Mouse (Mus musculus) lung, postnatal 25 days (tissue): Measurements from ENCODE around the gene Gm28035.

Experiments
- DNase-seq: peaks from one replicate; pipeline ENCODE4 v3.0.0; 2022; ENCODE audit warnings: low spot score

Gm28035 gene

GRCm38 (mm10) chr2:30306087-30306486 lies 65.7 kb downstream of the Gm28035 start:
- DNase-seq = no peak

GRCm38 (mm10) chr2:30309351-30309750 lies 69.0 kb downstream of the Gm28035 start:
- DNase-seq = no peak

- no peak for DNase-seq
Observed at GRCm38 (mm10) chr2:30311481-30311880, 71.1 kb downstream of the Gm28035 start.

GRCm38 (mm10) chr2:30316136-30316535 lies 75.8 kb downstream of the Gm28035 start:
- DNase-seq = no peak

- no peak for DNase-seq
Observed at GRCm38 (mm10) chr2:30316955-30317354, 76.6 kb downstream of the Gm28035 start.

- DNase-seq = no peak
Observed at GRCm38 (mm10) chr2:30319260-30319659, 78.9 kb downstream of the Gm28035 start.

- no peak for DNase-seq
Observed at GRCm38 (mm10) chr2:30323111-30323510, 82.7 kb downstream of the Gm28035 start.

GRCm38 (mm10) chr2:30325296-30325695 lies 84.9 kb downstream of the Gm28035 start:
- no peak for DNase-seq

GRCm38 (mm10) chr2:30327276-30327675 lies 86.9 kb downstream of the Gm28035 start:
- DNase-seq = no peak

GRCm38 (mm10) chr2:30328791-30329190 lies 88.4 kb downstream of the Gm28035 start:
- no peak for DNase-seq
